ENCODE assay signal across 8 mouse cellular contexts in the genomic region with DNA sequence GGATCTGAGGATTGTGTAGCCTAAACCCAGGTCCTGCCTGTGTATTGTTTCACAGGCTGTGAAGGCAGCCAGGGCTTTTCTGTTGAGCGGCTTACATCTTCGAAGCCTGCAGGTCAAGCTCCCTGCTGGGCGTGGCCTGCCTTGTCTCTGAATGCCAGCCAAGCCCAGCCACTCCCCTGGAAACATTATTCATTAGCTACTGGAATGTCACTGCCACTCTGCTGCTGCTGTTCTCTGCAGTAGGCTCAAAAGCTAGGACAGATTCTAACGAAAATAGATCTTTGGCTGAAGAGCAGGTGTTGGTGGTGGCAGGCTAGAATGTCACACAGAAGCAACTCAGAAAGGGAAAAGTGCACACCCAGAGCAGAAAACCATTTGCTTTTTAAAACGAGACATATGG.
A peak's percentile ranks its signal among the peaks of the same experiment; 100 is the strongest.
DNase-seq lines count a peak whose midpoint lies in the region; ATAC-seq and TF ChIP-seq lines count a peak whose summit lies in the region.

No protein-coding gene starts in this region.

- 15% methylated on average over 5 of the region's 5 CpGs for WGBS in neural tube, embryonic 15.5 days
- 14% methylated on average over 5 of the region's 5 CpGs for WGBS in heart, embryonic 12.5 days
- WGBS in kidney, embryonic 15.5 days, result 11% methylated on average over 5 of the region's 5 CpGs

- no peaks in the 10 kb centered on the region for H3K27me3 ChIP-seq in neural tube, embryonic 15.5 days (replicated peaks)
- no peaks in the 10 kb centered on the region for H3K27me3 ChIP-seq in heart, embryonic 12.5 days (replicated peaks)
- no peaks in the 10 kb centered on the region for H3K27me3 ChIP-seq in kidney, embryonic 15.5 days

- H3K4me1 ChIP-seq in neural tube, embryonic 15.5 days, result no peaks in the 10 kb centered on the region
- peaks cover 20% of the 10 kb centered on the region for H3K4me1 ChIP-seq in heart, embryonic 12.5 days (replicated peaks)
- H3K4me1 ChIP-seq in kidney, embryonic 15.5 days, result peaks cover 16% of the 10 kb centered on the region

- H3K9me3 ChIP-seq in neural tube, embryonic 15.5 days (replicated peaks), result no peaks in the 10 kb centered on the region
- no peaks in the 10 kb centered on the region for H3K9me3 ChIP-seq in heart, embryonic 12.5 days (replicated peaks)
- no peaks in the 10 kb centered on the region for H3K9me3 ChIP-seq in kidney, embryonic 15.5 days (replicated peaks)

- no peak overlapping the region for H3K27ac ChIP-seq in neural tube, embryonic 15.5 days (replicated peaks)
- peak overlapping the region; percentile 48 for H3K27ac ChIP-seq in heart, embryonic 12.5 days (ENCODE audit: poor library complexity, severe bottlenecking)
- no peak overlapping the region for H3K27ac ChIP-seq in kidney, embryonic 15.5 days

- H3K36me3 ChIP-seq in neural tube, embryonic 15.5 days, result no peaks in the 10 kb centered on the region
- no peaks in the 10 kb centered on the region for H3K36me3 ChIP-seq in heart, embryonic 12.5 days
- H3K36me3 ChIP-seq in kidney, embryonic 15.5 days, result no peaks in the 10 kb centered on the region

- ATAC-seq in neural tube, embryonic 15.5 days (ENCODE audit: low FRiP score), result no peak
- ATAC-seq in heart, embryonic 12.5 days (ENCODE audit: insufficient number of reproducible peaks, low FRiP score), result peak; percentile 51; the same call in 1 of the 2 replicates
- peak; percentile 87 for ATAC-seq in kidney, embryonic 15.5 days (replicated peaks; ENCODE audit: low FRiP score)

- H3K9ac ChIP-seq in neural tube, embryonic 15.5 days (replicated peaks), result no peak overlapping the region
- H3K9ac ChIP-seq in heart, embryonic 12.5 days, result no peak overlapping the region
- H3K9ac ChIP-seq in kidney, embryonic 15.5 days, result no peak overlapping the region

- no peak overlapping the region for H3K4me2 ChIP-seq in neural tube, embryonic 15.5 days
- H3K4me2 ChIP-seq in heart, embryonic 12.5 days, result peak overlapping the region; percentile 16; the same call in 1 of the 2 replicates
- no peak overlapping the region for H3K4me2 ChIP-seq in kidney, embryonic 15.5 days

- peak; percentile 28 for DNase-seq in neural tube, embryonic 10.5 days (ENCODE audit: extremely low spot score, low spot score)
- DNase-seq in brain, embryonic 14.5 days (ENCODE audit: low read depth), result peak; percentile 80
- peak; percentile 70 for DNase-seq in mesoderm, embryonic 11.5 days (ENCODE audit: low read depth, low spot score)
- DNase-seq in B cell, adult 2 months, result no peak
- DNase-seq in frontal cortex, postnatal 14 days (ENCODE audit: low spot score in 2 of 2), result no peak

- H3K4me3 ChIP-seq in neural tube, embryonic 15.5 days (replicated peaks), result no peak overlapping the region
- H3K4me3 ChIP-seq in heart, embryonic 12.5 days, result no peak overlapping the region
- no peak overlapping the region for H3K4me3 ChIP-seq in kidney, embryonic 15.5 days (replicated peaks)

- no peak for TF ChIP-seq POLR2A in brain, embryonic 14.5 days (IDR thresholded peaks at IDR 0.05; ENCODE audit: borderline replicate concordance, extremely low read depth, insufficient read depth, insufficient read length, poor library complexity, severe bottlenecking)

- no peak for TF ChIP-seq CTCF in brain, embryonic 14.5 days (IDR thresholded peaks at IDR 0.05; ENCODE audit: borderline replicate concordance, extremely low read depth, insufficient read depth, insufficient read length)

Comparison
In these comparisons a context has a peak if more than half of its experiments do, and no peak if none do; other contexts are left out.
1. DNase-seq: peak in neural tube, embryonic 10.5 days (single experiment), brain, embryonic 14.5 days (single experiment) and mesoderm, embryonic 11.5 days (single experiment); none in B cell, adult 2 months (0 of 2) and frontal cortex, postnatal 14 days (0 of 2).